Mouse (Mus musculus) hindbrain, embryonic 15.5 days (tissue): ENCODE results near the gene Greb1. TPM values are rescaled to one million over a fixed set of nuclear protein-coding genes. Genes with fewer than 3 reads are reported as not detected.

Source experiments
- microRNA-seq: library from miRNA; unstranded; fragments of <30 nt; microRNA quantifications from one replicate; pipeline ENCODE4, GENCODE M21; 2016
- polyA plus RNA-seq: library from polyadenylated mRNA; unstranded; fragments of >200 nt; fragmentation: Nextera tagmentation; extraction: Ambion mirVana; gene quantifications from 2 replicates; pipeline ENCODE4 v1.2.1, GENCODE M21; 2015

Greb1 gene
- polyA plus RNA-seq, 1 experiment from 2014 or later, result 0.84 TPM

Small RNAs within 50 kb of the gene (microRNA-seq; reads per million reads assigned to microRNA genes)
- gene Gm44305, result not detected

Other genes with a start within 250 kb of the Greb1 start
- gene Lpin1, start 189.9 kb downstream of the Greb1 start, polyA plus RNA-seq, result 15.9 and 17.0 TPM in 2 replicates
- gene Ntsr2, start 147.5 kb downstream of the Greb1 start, polyA plus RNA-seq, result 3.8 and 4.5 TPM in 2 replicates
- gene E2f6, start 10.1 kb upstream of the Greb1 start, polyA plus RNA-seq, result 29.2 and 29.7 TPM in 2 replicates
- 13.7 and 15.1 TPM in 2 replicates for gene Rock2, start 94.0 kb upstream of the Greb1 start, polyA plus RNA-seq
- gene Pqlc3, start 199.5 kb upstream of the Greb1 start, polyA plus RNA-seq, result 2.4 and 2.6 TPM in 2 replicates
- 4.3 and 7.4 TPM in 2 replicates for gene 2410004P03Rik, start 210.8 kb upstream of the Greb1 start, polyA plus RNA-seq